8 mouse cellular contexts compared by ENCODE assay signal in genomic region chr4:65589780-65590179, GRCm38 (mm10). TPM values are rescaled to one million over a fixed set of nuclear protein-coding genes. Genes with fewer than 3 reads are reported as not detected.
DNase-seq lines count a peak whose midpoint lies in the region; ATAC-seq and TF ChIP-seq lines count a peak whose summit lies in the region.

No protein-coding gene starts in this region.

- no peak overlapping the region for H3K4me2 ChIP-seq in forebrain, embryonic 12.5 days

- H3K36me3 ChIP-seq in liver, adult 2 months (ENCODE audit: control insufficient read depth, insufficient read depth, low read length) = no peaks in the 10 kb centered on the region
- no peaks in the 10 kb centered on the region for H3K36me3 ChIP-seq in forebrain, embryonic 12.5 days (replicated peaks)
- no peaks in the 10 kb centered on the region for H3K36me3 ChIP-seq in midbrain, embryonic 10.5 days

- ATAC-seq in forebrain, embryonic 12.5 days (ENCODE audit: low FRiP score) = peak; percentile 73
- ATAC-seq in activated CD4-positive, CD25-positive, alpha-beta regulatory T cell, adult 4 months = no peak

- TF ChIP-seq CTCF in liver, adult 2 months (IDR thresholded peaks at IDR 0.05; ENCODE audit: low read depth, low read length) = peak; percentile 54
- TF ChIP-seq CTCF in bone marrow macrophage, adult 2 months (IDR thresholded peaks at IDR 0.05; ENCODE audit: low read depth, low read length) = peak; percentile 17; the same call in 1 of the 2 replicates

- no peaks in the 10 kb centered on the region for H3K9me3 ChIP-seq in forebrain, embryonic 12.5 days
- no peaks in the 10 kb centered on the region for H3K9me3 ChIP-seq in midbrain, embryonic 10.5 days (replicated peaks)

- H3K27ac ChIP-seq in liver, adult 2 months (replicated peaks; ENCODE audit: insufficient read depth, low read depth, low read length) = no peak overlapping the region
- no peak overlapping the region for H3K27ac ChIP-seq in bone marrow macrophage, adult 2 months (ENCODE audit: insufficient read depth, low read depth, low read length)
- no peak overlapping the region for H3K27ac ChIP-seq in forebrain, embryonic 12.5 days
- H3K27ac ChIP-seq in midbrain, embryonic 10.5 days (replicated peaks) = no peak overlapping the region

- H3K27me3 ChIP-seq in liver, adult 2 months (ENCODE audit: control insufficient read depth, insufficient read depth, low read length) = no peaks in the 10 kb centered on the region
- H3K27me3 ChIP-seq in forebrain, embryonic 12.5 days = no peaks in the 10 kb centered on the region
- H3K27me3 ChIP-seq in midbrain, embryonic 10.5 days (ENCODE audit: low read depth, poor library complexity, severe bottlenecking) = no peaks in the 10 kb centered on the region

- H3K9ac ChIP-seq in liver, adult 2 months (ENCODE audit: low read depth, low read length) = no peak overlapping the region
- no peak overlapping the region for H3K9ac ChIP-seq in forebrain, embryonic 12.5 days

- no peaks in the 10 kb centered on the region for H3K4me1 ChIP-seq in liver, adult 2 months (ENCODE audit: control insufficient read depth, insufficient read depth, low read length)
- H3K4me1 ChIP-seq in bone marrow macrophage, adult 2 months (ENCODE audit: control insufficient read depth, insufficient read depth, low read length) = no peaks in the 10 kb centered on the region
- H3K4me1 ChIP-seq in forebrain, embryonic 12.5 days = no peaks in the 10 kb centered on the region
- H3K4me1 ChIP-seq in midbrain, embryonic 10.5 days = peaks cover 4% of the 10 kb centered on the region; the same call in 1 of the 2 replicates

- no peak for TF ChIP-seq POLR2A in liver, adult 2 months (IDR thresholded peaks at IDR 0.05; ENCODE audit: extremely low read depth, insufficient read depth, low read length)
- TF ChIP-seq POLR2A in bone marrow macrophage, adult 2 months (IDR thresholded peaks at IDR 0.05; ENCODE audit: borderline replicate concordance, low read depth, low read length) = no peak

- peak; percentile 60 for DNase-seq in liver, adult 2 months (ENCODE audit: extremely low read depth, low read depth, low spot score)
- no peak for DNase-seq in liver
- peak; percentile 70 for DNase-seq in kidney, adult 9 months
- peak; percentile 43 for DNase-seq in midbrain, embryonic 10.5 days (ENCODE audit: low spot score)
- no peak for DNase-seq in gastrocnemius, postnatal 10 days

- H3K4me3 ChIP-seq in liver, adult 2 months (ENCODE audit: insufficient read depth, low read depth, low read length) = no peak overlapping the region
- no peak overlapping the region for H3K4me3 ChIP-seq in bone marrow macrophage, adult 2 months (ENCODE audit: insufficient read depth, low read length)
- H3K4me3 ChIP-seq in forebrain, embryonic 12.5 days (replicated peaks) = no peak overlapping the region
- no peak overlapping the region for H3K4me3 ChIP-seq in midbrain, embryonic 10.5 days

- H3K79me2 ChIP-seq in liver, adult 2 months (ENCODE audit: control insufficient read depth, insufficient read depth, low read length) = no peaks in the 10 kb centered on the region

RNA-seq across cellular contexts. Expression of gene Trim32, which starts 15.0 kb away (rescaled TPM):
- total RNA-seq in liver, adult 2 months (2014; rRNA removed) = 3.0 and 4.8 TPM in 2 replicates
- 8.1 and 8.8 TPM in 2 replicates for polyA plus RNA-seq in liver, adult 2 months (2012; rRNA removed)
- polyA plus RNA-seq in bone marrow macrophage, adult 2 months (2012; ENCODE audit: insufficient read depth, insufficient read length, missing spikeins) = 8.8 and 9.2 TPM in 2 replicates
- polyA plus RNA-seq in forebrain, embryonic 12.5 days (2016; fragmentation: Nextera tagmentation; extraction: Ambion mirVana) = 74.1 and 86.1 TPM in 2 replicates
- polyA plus RNA-seq in midbrain, embryonic 10.5 days (2016; fragmentation: Nextera tagmentation; extraction: Ambion mirVana) = 66.5 and 71.5 TPM in 2 replicates
- 10 to 100 TPM; 10.7 to 14.1 TPM for polyA plus RNA-seq in activated CD4-positive, CD25-positive, alpha-beta regulatory T cell, adult 4 months (2017; shearing (Covaris generic))
- 10 to 100 TPM; 12.5 to 13.3 TPM for total RNA-seq in gastrocnemius, postnatal 10 days (2021)

Comparison
In these comparisons a context has a peak if more than half of its experiments do, and no peak if none do; other contexts are left out.
1. DNase-seq: peak in liver, adult 2 months (single experiment), kidney, adult 9 months (single experiment) and midbrain, embryonic 10.5 days (single experiment); none in liver (single experiment) and gastrocnemius, postnatal 10 days (single experiment).